Mouse (Mus musculus) stomach, postnatal 0 days (tissue): ENCODE measurements around the gene Csrnp1.

Experiments used
- CTCF ChIP-seq: IDR thresholded peaks from 2 replicates; pipeline ENCODE4 v1.5.1; 2016; ENCODE audit warnings: antibody characterized with exemption, low read depth, mild to moderate bottlenecking, moderate library complexity
- EP300 ChIP-seq: optimal IDR thresholded peaks from 2 replicates; pipeline ENCODE3; 2016; ENCODE audit warnings: antibody characterized with exemption

DNA sequence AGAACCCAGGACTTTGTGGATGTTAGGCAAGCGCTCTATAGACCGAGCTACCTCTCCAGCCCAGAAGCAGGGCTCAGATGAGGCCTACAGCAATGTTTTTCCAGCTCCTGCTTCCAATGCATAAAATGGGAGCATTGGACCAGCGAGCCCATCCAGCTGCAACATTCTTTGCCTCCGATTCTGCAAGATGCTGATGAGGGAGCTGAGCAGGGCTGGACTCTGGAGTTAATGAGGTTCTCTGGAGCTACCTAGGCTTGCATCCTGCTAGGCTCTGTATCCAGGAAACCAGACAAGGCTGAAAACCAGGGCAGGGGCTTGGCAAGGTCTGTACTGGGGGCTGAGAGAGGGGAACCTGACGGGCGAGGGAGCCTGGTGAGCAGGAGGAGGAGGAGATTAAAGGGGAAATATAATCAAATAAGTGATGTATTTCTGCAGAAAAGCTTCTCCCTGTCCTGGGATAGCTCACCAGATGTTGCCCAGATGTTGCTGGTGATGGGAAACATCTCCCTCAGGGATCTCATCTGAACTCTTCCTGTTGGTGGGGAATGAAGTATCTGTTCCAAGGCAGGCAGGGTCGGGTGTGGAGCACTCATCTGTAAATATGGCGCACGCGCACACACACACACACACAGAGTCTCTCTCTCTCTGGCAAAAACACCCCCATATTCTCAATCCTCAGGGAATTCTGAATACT, 1.6 kb upstream of the Csrnp1 start:
- TF ChIP-seq CTCF (no peak), EP300 (no peak)
